Mouse (Mus musculus): ENCODE measurements around the gene Gpr157.

DNA sequence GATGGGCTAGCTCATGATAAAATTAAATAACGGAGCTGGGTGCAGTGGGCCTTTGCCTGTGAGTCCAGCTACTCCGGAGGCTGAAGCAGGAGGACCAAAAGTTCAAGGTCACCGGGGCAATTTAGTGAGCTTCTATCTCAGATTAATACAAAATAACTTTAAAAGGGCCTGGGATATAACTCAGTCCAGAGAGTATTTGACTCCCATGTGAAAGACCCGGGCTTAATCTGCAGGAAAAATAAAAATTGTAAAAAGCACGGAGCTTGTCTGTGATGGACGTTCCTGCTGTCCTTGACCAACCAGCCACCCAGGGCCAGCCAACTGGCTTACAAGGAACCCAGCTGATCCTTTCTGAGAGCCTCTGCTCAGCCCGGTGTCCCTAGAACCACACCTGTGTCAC is 48.6 kb upstream of the Gpr157 start:
- TF ChIP-seq HCFC1 (IDR thresholded peaks at IDR 0.05; ENCODE audit: borderline replicate concordance, insufficient read depth, low read length) = no peak
- TF ChIP-seq ZNF384 (IDR thresholded peaks at IDR 0.05; ENCODE audit: low read depth, low read length) = no peak
- TF ChIP-seq CHD2 (IDR thresholded peaks at IDR 0.05; ENCODE audit: low read depth, low read length) = no peak

Data from ES-E14 (cell line).